In genomic region chr13:45156223-45156622, GRCm38 (mm10) we compare ENCODE assay signal across 10 mouse cellular contexts.
DNase-seq lines count a peak whose midpoint lies in the region; ATAC-seq lines count a peak whose summit lies in the region.
"Had no signal": no experiment of that assay in that cellular context is flagged by ENCODE, and none has a peak within 500 bp of the region (broad histone marks: within the 10 kb centered on the region; RNA-seq: fewer than 3 reads in every experiment).

No protein-coding gene starts in this region.

- H3K27ac ChIP-seq in embryonic facial prominence, embryonic 10.5 days (replicated peaks), result no peak overlapping the region
- no peak overlapping the region for H3K27ac ChIP-seq in forebrain, embryonic 12.5 days
- H3K27ac ChIP-seq: hindbrain, postnatal 0 days had no signal

- H3K9me3 ChIP-seq in embryonic facial prominence, embryonic 10.5 days, result no peaks in the 10 kb centered on the region
- H3K9me3 ChIP-seq in forebrain, embryonic 12.5 days, result no peaks in the 10 kb centered on the region

- 65% methylated on average over 3 of the region's 3 CpGs for WGBS in embryonic facial prominence, embryonic 10.5 days
- 67% methylated on average over 3 of the region's 3 CpGs for WGBS in forebrain, embryonic 12.5 days

- 0 out of 2 replicates have a peak, but pooled peaks cover 6% of the 10 kb centered on the region for H3K27me3 ChIP-seq in embryonic facial prominence, embryonic 10.5 days (replicated peaks; ENCODE audit: low read depth, poor library complexity, severe bottlenecking)
- no peaks in the 10 kb centered on the region for H3K27me3 ChIP-seq in forebrain, embryonic 12.5 days

- no peak overlapping the region for H3K9ac ChIP-seq in forebrain, embryonic 12.5 days

- DNase-seq in layer of hippocampus, adult 9-11 months, result peak; percentile 21
- no peak for DNase-seq in layer of hippocampus, adult 8-10 months (ENCODE audit: low spot score in 2 of 2)
- DNase-seq in ES-CJ7 (ENCODE audit: low read depth, low spot score), result peak; percentile 63
- DNase-seq in embryonic facial prominence, embryonic 10.5 days (ENCODE audit: low spot score), result peak; percentile 12
- peak; percentile 6 for DNase-seq in lung, postnatal 25 days (ENCODE audit: low spot score)
- DNase-seq in spleen, adult 12 weeks (ENCODE audit: low spot score), result no peak
- DNase-seq: gastrocnemius, postnatal 36 days had no signal

- H3K4me1 ChIP-seq in embryonic facial prominence, embryonic 10.5 days, result no peaks in the 10 kb centered on the region
- no peaks in the 10 kb centered on the region for H3K4me1 ChIP-seq in forebrain, embryonic 12.5 days

- no peak for ATAC-seq in forebrain, embryonic 12.5 days (ENCODE audit: low FRiP score)
- no peak for ATAC-seq in cerebellum, adult (ENCODE audit: insufficient number of reproducible peaks, low FRiP score, low TSS enrichment)
- ATAC-seq: hindbrain, postnatal 0 days had no signal

- no peak overlapping the region for H3K4me3 ChIP-seq in embryonic facial prominence, embryonic 10.5 days
- H3K4me3 ChIP-seq in forebrain, embryonic 12.5 days (replicated peaks), result no peak overlapping the region

- H3K4me2 ChIP-seq in forebrain, embryonic 12.5 days, result no peak overlapping the region

- no peaks in the 10 kb centered on the region for H3K36me3 ChIP-seq in embryonic facial prominence, embryonic 10.5 days (replicated peaks)
- no peaks in the 10 kb centered on the region for H3K36me3 ChIP-seq in forebrain, embryonic 12.5 days (replicated peaks)

Comparison
In these comparisons a context has a peak if more than half of its experiments do, and no peak if none do; other contexts are left out.
1. DNase-seq: peak in layer of hippocampus, adult 9-11 months (single experiment), ES-CJ7 (single experiment), embryonic facial prominence, embryonic 10.5 days (single experiment) and lung, postnatal 25 days (single experiment); none in layer of hippocampus, adult 8-10 months (0 of 2) and spleen, adult 12 weeks (single experiment).